Mouse (Mus musculus): ENCODE measurements around the gene Dleu7. TPM values are rescaled to one million over a fixed set of nuclear protein-coding genes. Genes with fewer than 3 reads are reported as not detected.

Gene Dleu7
- polyA plus RNA-seq, 1 experiment from 2014 or later: 5.5 TPM

DNA sequence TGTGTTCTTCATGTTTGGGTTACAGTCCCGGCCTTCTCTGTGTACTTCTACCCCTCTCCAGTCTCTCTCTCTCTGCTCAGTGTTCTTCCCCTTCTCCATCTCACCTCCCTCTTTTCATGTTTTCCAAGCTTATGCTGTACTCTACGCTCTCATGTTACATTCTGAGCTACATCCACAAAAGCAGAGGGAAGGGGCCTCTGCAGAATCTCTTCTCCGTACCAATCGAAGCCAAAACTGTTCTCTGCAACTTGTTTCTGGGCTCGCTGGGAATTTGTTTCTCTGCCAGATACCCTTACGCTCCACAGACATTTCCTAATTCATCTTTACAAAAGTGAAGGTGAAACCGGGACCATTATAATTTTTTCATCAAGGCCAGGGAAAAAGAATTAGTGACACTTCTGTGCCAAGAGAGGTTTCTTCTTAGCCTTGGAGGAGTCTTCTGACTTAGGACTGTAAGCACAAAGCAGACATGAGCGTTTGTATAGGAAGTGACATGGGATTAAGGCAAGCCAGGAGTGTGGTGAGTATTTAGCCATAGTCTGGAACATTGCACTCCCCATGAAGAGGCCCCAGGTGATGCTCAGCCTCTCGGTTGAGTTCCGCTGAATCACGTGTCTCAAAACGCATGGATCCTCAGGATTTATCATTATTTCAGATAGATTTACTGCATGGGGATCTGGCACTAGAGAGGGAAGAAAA lies 22.0 kb downstream of the Dleu7 start:
- ATAC-seq (ENCODE audit: low FRiP score, low read depth): no peak
- no peak overlapping the region for H3K4me3 ChIP-seq
- H3K4me1 ChIP-seq: no peaks in the 10 kb centered on the region
- no peaks in the 10 kb centered on the region for H3K9me3 ChIP-seq
- WGBS: 92% methylated on average over 12 of the region's 12 CpGs
- no peak overlapping the region for H3K9ac ChIP-seq
- H3K4me2 ChIP-seq (replicated peaks): no peak overlapping the region
- no peaks in the 10 kb centered on the region for H3K27me3 ChIP-seq (replicated peaks)
- H3K27ac ChIP-seq: no peak overlapping the region
- no peaks in the 10 kb centered on the region for H3K36me3 ChIP-seq

DNA sequence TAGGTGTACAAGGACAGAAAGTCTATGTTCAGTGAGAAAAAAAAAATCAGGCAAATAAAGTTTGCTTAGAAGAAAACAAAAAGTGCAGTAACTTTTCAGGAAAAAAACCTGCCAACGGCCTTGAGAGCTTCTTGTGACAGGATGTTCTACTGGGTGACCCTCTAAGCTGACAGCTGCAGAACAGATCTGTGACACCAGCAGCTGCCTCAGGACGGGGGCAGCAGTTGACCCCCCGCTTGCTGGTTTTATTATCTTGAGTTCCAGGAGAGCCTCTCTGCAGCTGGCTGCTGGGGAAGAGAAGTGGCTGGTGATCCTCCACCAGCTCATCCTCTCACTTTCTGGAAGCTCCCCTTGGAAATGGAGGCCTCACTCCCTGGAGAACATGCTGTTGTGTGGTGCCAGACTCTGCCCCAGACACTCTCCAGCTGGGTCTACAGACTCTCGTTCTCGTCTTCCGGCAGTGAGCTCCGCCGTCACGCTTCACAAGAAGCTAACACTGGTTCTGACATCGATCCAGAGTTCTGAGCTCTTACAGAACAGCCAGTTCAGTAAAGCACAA lies 33.8 kb downstream of the Dleu7 start:
- Histone ChIP-seq H3K9ac (no peak overlapping the region), H3K4me2 (replicated peaks) (no peak overlapping the region), H3K27me3 (replicated peaks) (no peaks in the 10 kb centered on the region), H3K4me1 (0 out of 2 replicates have a peak, but pooled peaks cover 3% of the 10 kb centered on the region), H3K27ac (no peak overlapping the region), H3K9me3 (no peaks in the 10 kb centered on the region), H3K36me3 (no peaks in the 10 kb centered on the region), H3K4me3 (no peak overlapping the region)
- ATAC-seq (ENCODE audit: low FRiP score, low read depth): no peak
- 60% methylated on average over 10 of the region's 10 CpGs for WGBS

DNA sequence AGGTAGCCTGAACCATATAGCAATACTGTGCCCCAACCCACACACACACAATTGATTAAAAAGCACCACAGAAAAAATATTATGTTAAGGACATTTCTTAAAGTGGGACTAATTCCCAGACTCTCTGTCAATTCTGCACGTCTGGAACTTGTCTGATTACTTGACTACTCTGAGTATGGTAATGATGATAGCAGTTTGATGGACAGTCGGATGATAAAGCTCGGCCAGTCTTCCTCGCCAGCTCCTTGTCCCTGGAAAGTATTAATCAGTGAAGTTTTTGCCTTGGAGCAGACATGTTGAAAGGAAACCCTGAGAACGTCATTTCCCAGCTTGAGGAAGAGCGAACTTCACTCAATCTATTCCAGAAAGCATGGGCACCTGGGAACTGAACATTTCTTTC lies 34.7 kb downstream of the Dleu7 start:
- no peak overlapping the region for H3K4me2 ChIP-seq (replicated peaks)
- ATAC-seq (ENCODE audit: low FRiP score, low read depth): no peak
- H3K4me3 ChIP-seq: no peak overlapping the region
- H3K9me3 ChIP-seq: no peaks in the 10 kb centered on the region
- no peaks in the 10 kb centered on the region for H3K27me3 ChIP-seq (replicated peaks)
- 0 out of 2 replicates have a peak, but pooled peaks cover 3% of the 10 kb centered on the region for H3K4me1 ChIP-seq
- no peak overlapping the region for H3K27ac ChIP-seq
- WGBS: 88% methylated on average over 6 of the region's 6 CpGs
- H3K9ac ChIP-seq: no peak overlapping the region
- H3K36me3 ChIP-seq: no peaks in the 10 kb centered on the region

DNA sequence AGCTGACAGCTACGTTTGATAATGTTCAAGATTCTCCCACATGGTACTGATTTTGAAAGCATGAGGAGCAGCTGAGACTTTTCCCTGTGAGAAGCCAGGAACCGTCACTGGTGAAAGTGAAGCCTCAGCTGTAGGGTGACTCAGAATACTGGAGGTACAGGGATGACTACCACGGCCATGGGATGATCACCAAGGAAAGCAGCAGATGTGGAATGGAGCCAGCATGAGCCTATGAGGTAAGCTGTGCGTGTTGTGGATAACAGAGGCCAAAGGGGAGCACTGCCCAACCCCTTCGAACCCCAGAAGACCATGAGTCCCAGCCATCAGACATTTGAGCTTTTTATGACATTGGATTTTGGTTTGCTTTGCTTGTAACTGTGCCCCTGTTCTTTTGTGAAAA lies 36.8 kb downstream of the Dleu7 start:
- Histone ChIP-seq H3K4me2 (replicated peaks) (no peak overlapping the region), H3K27me3 (replicated peaks) (no peaks in the 10 kb centered on the region), H3K4me3 (no peak overlapping the region), H3K4me1 (0 out of 2 replicates have a peak, but pooled peaks cover 3% of the 10 kb centered on the region), H3K9ac (no peak overlapping the region), H3K27ac (no peak overlapping the region), H3K9me3 (no peaks in the 10 kb centered on the region), H3K36me3 (no peaks in the 10 kb centered on the region)
- ATAC-seq (ENCODE audit: low FRiP score, low read depth): no peak
- 86% methylated on average over 5 of the region's 5 CpGs for WGBS

DNA sequence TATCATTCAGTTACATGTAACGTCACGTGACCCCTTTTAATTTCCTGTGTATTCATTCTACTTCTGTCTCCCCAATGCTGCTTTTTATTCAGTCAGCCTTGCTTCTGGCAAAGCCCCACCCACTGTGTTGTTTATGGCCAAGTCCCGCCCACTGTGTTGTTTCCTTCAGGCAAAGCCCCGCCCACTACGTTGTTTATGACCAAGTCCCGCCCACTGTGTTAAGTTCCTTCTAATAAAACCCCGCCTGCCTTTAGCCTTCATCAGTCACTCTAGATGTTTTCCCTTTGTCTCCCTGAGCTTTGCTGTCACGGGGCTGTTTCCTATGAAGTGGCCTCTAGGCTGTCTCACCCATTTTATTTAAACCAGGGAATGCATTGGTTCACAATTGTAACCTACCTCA lies 38.5 kb downstream of the Dleu7 start:
- WGBS: 24% methylated on average over 8 of the region's 8 CpGs
- Histone ChIP-seq H3K4me1 (0 out of 2 replicates have a peak, but pooled peaks cover 3% of the 10 kb centered on the region), H3K9ac (no peak overlapping the region), H3K27me3 (replicated peaks) (no peaks in the 10 kb centered on the region), H3K4me3 (no peak overlapping the region), H3K27ac (no peak overlapping the region), H3K4me2 (replicated peaks) (0 out of 2 replicates have a peak overlapping the region, but pooled peaks have one; percentile 16), H3K9me3 (no peaks in the 10 kb centered on the region), H3K36me3 (no peaks in the 10 kb centered on the region)
- no peak for ATAC-seq (ENCODE audit: low FRiP score, low read depth)

DNA sequence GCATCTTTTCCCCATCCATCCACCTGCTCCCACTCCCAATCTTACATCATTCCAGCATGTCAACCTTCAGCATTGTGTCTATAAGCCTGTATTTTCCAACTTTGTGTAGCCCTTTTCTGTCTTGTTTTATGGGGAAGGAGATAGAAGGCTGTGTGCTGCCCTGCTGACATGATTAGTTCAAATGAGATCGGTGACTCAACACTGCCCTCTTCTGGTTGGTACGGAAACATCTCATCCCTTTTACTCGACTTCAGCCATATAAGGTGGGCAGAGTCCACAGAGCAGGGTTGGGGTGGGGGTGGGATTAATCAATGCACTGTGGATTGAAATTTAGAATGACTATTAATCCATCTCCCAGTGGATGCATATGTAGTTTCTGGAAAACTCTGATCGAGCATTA lies 40.8 kb downstream of the Dleu7 start:
- Histone ChIP-seq H3K4me3 (no peak overlapping the region), H3K27me3 (replicated peaks) (no peaks in the 10 kb centered on the region), H3K4me1 (0 out of 2 replicates have a peak, but pooled peaks cover 3% of the 10 kb centered on the region), H3K36me3 (no peaks in the 10 kb centered on the region), H3K4me2 (replicated peaks) (no peak overlapping the region), H3K9ac (no peak overlapping the region), H3K27ac (no peak overlapping the region), H3K9me3 (no peaks in the 10 kb centered on the region)
- 8% methylated on average over 4 of the region's 4 CpGs for WGBS
- peak; percentile 25; the same call in 1 of the 2 replicates for ATAC-seq (ENCODE audit: low FRiP score, low read depth)

DNA sequence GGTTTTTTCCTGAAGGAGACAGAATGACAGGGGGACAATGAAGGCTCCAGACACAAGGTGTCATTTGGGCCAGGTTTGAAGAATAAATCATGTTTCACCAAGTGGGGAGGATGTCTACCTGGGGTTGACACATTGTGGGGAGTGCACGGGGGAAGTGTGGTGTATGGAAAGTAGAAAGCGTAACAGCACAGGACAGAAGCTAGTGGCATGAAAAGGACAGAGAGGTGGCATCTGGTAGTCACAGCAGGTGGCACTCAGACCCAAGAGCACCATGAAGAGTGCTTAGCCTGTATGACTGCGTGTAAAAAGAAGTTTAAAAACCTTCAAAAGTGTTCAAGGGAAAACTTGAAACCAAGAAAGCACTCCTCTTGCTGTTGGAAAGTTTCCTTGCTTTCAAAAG lies 42.8 kb downstream of the Dleu7 start:
- WGBS: 67% methylated on average over 3 of the region's 3 CpGs
- Histone ChIP-seq H3K4me1 (0 out of 2 replicates have a peak, but pooled peaks cover 3% of the 10 kb centered on the region), H3K9ac (no peak overlapping the region)

DNA sequence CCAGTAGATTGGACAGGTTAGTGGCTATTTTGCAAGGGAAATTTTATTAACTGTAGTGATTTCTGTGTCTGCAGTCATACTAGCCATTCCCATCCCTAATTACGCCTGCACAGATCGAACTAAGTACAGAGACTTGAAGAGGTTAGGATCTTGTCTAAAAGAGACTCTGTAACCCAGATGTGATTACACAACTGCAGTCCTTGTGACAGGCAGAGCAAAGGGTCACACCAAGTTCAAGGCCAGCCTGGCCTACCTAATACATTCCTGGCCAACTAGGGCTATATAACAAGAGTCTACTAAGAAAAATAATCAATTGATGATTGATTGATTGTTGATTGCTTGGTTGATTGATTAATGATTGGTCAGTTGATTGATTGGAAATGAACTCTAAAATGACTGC lies 43.6 kb downstream of the Dleu7 start:
- Histone ChIP-seq H3K4me3 (no peak overlapping the region), H3K4me1 (0 out of 2 replicates have a peak, but pooled peaks cover under 1% of the 10 kb centered on the region), H3K9me3 (no peaks in the 10 kb centered on the region), H3K27me3 (replicated peaks) (no peaks in the 10 kb centered on the region), H3K36me3 (no peaks in the 10 kb centered on the region), H3K9ac (no peak overlapping the region), H3K4me2 (replicated peaks) (no peak overlapping the region), H3K27ac (no peak overlapping the region)
- ATAC-seq (ENCODE audit: low FRiP score, low read depth): no peak
- 88% methylated on average over 2 of the region's 2 CpGs for WGBS

More for the DNA sequence above, 42.8 kb downstream of the Dleu7 start:
- Histone ChIP-seq H3K27ac (no peak overlapping the region), H3K27me3 (replicated peaks) (no peaks in the 10 kb centered on the region), H3K9me3 (no peaks in the 10 kb centered on the region), H3K4me2 (replicated peaks) (no peak overlapping the region), H3K4me3 (no peak overlapping the region), H3K36me3 (no peaks in the 10 kb centered on the region)
- no peak for ATAC-seq (ENCODE audit: low FRiP score, low read depth)

DNA sequence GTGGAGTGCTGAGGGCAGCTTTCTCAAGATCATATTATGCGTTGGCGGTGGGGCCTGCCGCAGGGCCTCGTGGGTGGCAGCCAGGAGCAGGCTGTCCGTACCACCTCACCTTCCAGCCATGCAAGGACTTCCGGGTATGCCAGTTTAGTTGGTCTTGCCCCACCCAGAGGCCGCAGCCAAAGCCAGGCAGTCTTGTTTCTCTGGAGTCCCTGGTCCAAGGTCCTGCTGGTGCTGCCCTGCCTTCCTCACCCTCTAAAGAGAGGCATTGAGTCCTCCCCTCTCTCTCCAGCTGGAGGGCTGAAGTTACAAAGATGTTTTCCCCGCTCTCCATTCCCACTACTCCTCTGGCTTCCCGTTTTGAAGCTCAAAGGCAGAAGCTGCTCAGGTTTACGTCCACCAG lies 44.1 kb downstream of the Dleu7 start:
- Histone ChIP-seq H3K36me3 (no peaks in the 10 kb centered on the region), H3K27ac (no peak overlapping the region), H3K4me3 (no peak overlapping the region), H3K27me3 (replicated peaks) (no peaks in the 10 kb centered on the region), H3K9me3 (no peaks in the 10 kb centered on the region), H3K4me2 (replicated peaks) (no peak overlapping the region), H3K4me1 (no peaks in the 10 kb centered on the region), H3K9ac (no peak overlapping the region)
- WGBS: 84% methylated on average over 10 of the region's 10 CpGs
- ATAC-seq (ENCODE audit: low FRiP score, low read depth): no peak

DNA sequence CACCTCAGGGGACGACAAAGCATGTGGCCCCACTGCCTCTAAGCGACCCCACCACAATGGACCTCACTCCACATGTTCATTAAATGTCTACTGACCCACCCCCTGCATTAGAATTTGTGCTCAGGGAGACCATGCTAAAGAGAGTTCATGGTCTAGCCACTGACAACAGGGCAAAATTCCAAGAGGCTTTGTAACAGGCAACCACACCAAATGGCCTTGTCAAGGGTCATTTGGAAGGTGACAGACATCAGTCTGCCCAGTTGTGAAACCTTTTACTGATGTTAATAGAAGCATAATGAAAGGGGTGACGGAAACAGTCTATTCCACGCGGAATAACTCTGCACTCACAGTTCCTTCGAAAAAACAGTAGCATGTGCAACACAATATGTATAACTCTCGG lies 44.5 kb downstream of the Dleu7 start:
- H3K4me1 ChIP-seq: no peaks in the 10 kb centered on the region
- no peaks in the 10 kb centered on the region for H3K9me3 ChIP-seq
- H3K27me3 ChIP-seq (replicated peaks): no peaks in the 10 kb centered on the region
- no peak overlapping the region for H3K9ac ChIP-seq
- no peak overlapping the region for H3K4me2 ChIP-seq (replicated peaks)
- no peak overlapping the region for H3K27ac ChIP-seq
- no peak for ATAC-seq (ENCODE audit: low FRiP score, low read depth)
- no peaks in the 10 kb centered on the region for H3K36me3 ChIP-seq
- 78% methylated on average over 7 of the region's 7 CpGs for WGBS
- no peak overlapping the region for H3K4me3 ChIP-seq

DNA sequence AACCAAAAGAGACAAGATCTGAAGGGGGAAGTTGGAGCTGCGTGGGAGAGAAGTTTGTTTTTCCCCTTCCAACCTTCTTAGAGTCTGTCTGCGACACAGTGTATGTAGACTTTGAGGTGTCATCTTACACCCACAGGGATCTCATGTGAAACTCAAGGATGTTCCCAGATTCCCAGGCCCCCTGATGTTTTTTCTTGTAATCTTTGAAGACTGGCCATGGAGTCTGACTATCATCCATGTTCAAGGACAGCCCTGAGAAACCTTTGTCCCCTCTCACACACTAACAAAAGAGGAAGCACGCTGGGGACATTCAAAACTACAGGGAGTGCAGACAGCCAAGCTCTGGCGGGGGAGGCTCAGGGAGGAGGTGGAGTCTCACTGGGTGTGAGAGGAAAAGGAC lies 47.3 kb downstream of the Dleu7 start:
- WGBS: 22% methylated on average over 4 of the region's 4 CpGs
- Histone ChIP-seq H3K4me3 (no peak overlapping the region), H3K27ac (no peak overlapping the region), H3K4me2 (replicated peaks) (no peak overlapping the region), H3K36me3 (no peaks in the 10 kb centered on the region), H3K27me3 (replicated peaks) (no peaks in the 10 kb centered on the region), H3K9ac (no peak overlapping the region), H3K4me1 (no peaks in the 10 kb centered on the region), H3K9me3 (no peaks in the 10 kb centered on the region)
- no peak for ATAC-seq (ENCODE audit: low FRiP score, low read depth)

DNA sequence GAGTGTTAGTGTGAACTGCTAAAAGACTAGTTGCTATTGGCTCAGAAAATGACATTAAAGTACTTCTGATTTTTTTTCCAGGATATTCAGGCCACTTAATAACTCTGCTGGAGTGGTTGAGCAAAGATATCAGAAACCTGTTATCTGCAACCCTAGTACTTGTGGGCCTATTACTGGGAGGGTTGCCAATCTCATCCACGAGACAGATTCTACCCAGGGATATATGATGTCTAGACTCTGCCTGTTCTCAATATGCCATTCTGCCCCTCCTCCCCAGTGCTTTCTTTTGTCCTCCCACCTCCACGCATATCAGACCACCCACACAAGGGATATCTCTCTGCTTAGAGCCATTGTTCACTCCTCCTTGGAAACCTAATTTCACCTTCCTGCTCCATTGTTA lies 49.3 kb downstream of the Dleu7 start:
- Histone ChIP-seq H3K9me3 (no peaks in the 10 kb centered on the region), H3K27me3 (replicated peaks) (no peaks in the 10 kb centered on the region)

DNA sequence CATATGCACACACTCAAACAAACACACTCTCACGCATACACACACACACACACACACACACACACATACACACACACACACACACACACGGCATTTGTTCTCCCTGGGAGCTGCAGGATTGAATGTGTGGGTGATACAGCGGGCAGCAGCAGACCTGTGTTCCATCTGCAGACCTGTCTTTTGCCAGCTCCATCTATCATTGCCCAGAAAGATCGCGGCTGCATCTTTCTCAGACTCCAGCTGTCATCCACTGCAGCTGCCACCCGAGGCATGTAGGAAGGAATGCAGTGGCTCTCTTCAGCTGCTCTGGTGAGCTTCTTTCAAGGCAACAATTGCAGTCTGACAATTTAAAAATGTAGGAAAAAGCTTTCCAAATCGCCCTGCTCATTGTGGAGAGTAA lies 56.9 kb downstream of the Dleu7 start:
- H3K4me2 ChIP-seq (replicated peaks): no peak overlapping the region
- H3K27ac ChIP-seq: no peak overlapping the region
- 67% methylated on average over 7 of the region's 7 CpGs for WGBS
- no peaks in the 10 kb centered on the region for H3K9me3 ChIP-seq
- H3K9ac ChIP-seq: no peak overlapping the region
- no peak for ATAC-seq (ENCODE audit: low FRiP score, low read depth)
- no peaks in the 10 kb centered on the region for H3K36me3 ChIP-seq
- H3K27me3 ChIP-seq (replicated peaks): no peaks in the 10 kb centered on the region
- no peak overlapping the region for H3K4me3 ChIP-seq
- no peaks in the 10 kb centered on the region for H3K4me1 ChIP-seq

More for the DNA sequence above, 49.3 kb downstream of the Dleu7 start:
- H3K4me2 ChIP-seq (replicated peaks): no peak overlapping the region
- 78% methylated on average over 2 of the region's 2 CpGs for WGBS
- H3K4me3 ChIP-seq: no peak overlapping the region
- no peak overlapping the region for H3K9ac ChIP-seq
- no peak overlapping the region for H3K27ac ChIP-seq
- no peaks in the 10 kb centered on the region for H3K4me1 ChIP-seq
- no peak for ATAC-seq (ENCODE audit: low FRiP score, low read depth)
- no peaks in the 10 kb centered on the region for H3K36me3 ChIP-seq
